Mouse (Mus musculus) liver, postnatal 0 days (tissue): Measurements from ENCODE around the gene Ocrl. TPM values are rescaled to one million over a fixed set of nuclear protein-coding genes. Genes with fewer than 3 reads are reported as not detected.

Experiments used
- ATAC-seq: fragments of 200-750 bp; cut with Nextera tagmentation; 2 replicates; pipeline ENCODE4 v1.8.0; 2017; ENCODE audit warnings: mild to moderate bottlenecking, moderate library complexity
- DNase-seq: peaks from one replicate; pipeline ENCODE4 v3.0.0-alpha.2; 2016
- H3K27ac ChIP-seq: fragments of 300-500 bp; sonication (generic); 2 replicates; pipeline ENCODE4 v1.5.1; 2014; ENCODE audit warnings: antibody characterized with exemption, moderate library complexity, mild to moderate bottlenecking, low read depth
- H3K27me3 ChIP-seq: fragments of 300-500 bp; sonication (generic); 2 replicates; pipeline ENCODE4 v1.6.1; 2014; ENCODE audit warnings: low read length, control low read depth, mixed read lengths; ENCODE audit not compliant: insufficient read depth
- H3K36me3 ChIP-seq: fragments of 300-500 bp; sonication (generic); replicated peaks from 2 replicates; pipeline ENCODE4 v1.6.1; 2014; ENCODE audit warnings: mild to moderate bottlenecking, control low read depth, low read length, moderate library complexity, mixed read lengths; ENCODE audit not compliant: insufficient read depth
- H3K4me1 ChIP-seq: fragments of 300-500 bp; sonication (generic); 2 replicates; pipeline ENCODE4 v1.6.1; 2014; ENCODE audit warnings: antibody characterized with exemption, mild to moderate bottlenecking, control low read depth; ENCODE audit not compliant: insufficient read depth
- H3K4me2 ChIP-seq: fragments of 300-500 bp; sonication (generic); 2 replicates; pipeline ENCODE4 v1.6.1; 2014; ENCODE audit warnings: low read depth, mild to moderate bottlenecking, low read length, moderate library complexity, mixed read lengths
- H3K4me3 ChIP-seq: fragments of 300-500 bp; sonication (generic); 2 replicates; pipeline ENCODE4 v1.5.1; 2014; ENCODE audit warnings: low read depth, low read length
- H3K9ac ChIP-seq: fragments of 300-500 bp; sonication (generic); replicated peaks from 2 replicates; pipeline ENCODE4 v1.6.1; 2014; ENCODE audit warnings: mild to moderate bottlenecking, moderate library complexity
- H3K9me3 ChIP-seq: fragments of 300-500 bp; sonication (generic); 2 replicates; pipeline ENCODE4 v1.6.1; 2016; ENCODE audit warnings: mild to moderate bottlenecking, control low read depth, low read length, mixed read lengths
- CTCF ChIP-seq: sonication (generic); IDR thresholded peaks from 2 replicates; pipeline ENCODE4 v1.5.1; 2016; ENCODE audit warnings: antibody characterized with exemption, low read depth
- EP300 ChIP-seq: IDR thresholded peaks from 2 replicates; pipeline ENCODE4 v1.6.1; 2016; ENCODE audit warnings: antibody characterized with exemption, low read depth, mild to moderate bottlenecking
- WGBS: fragments of 180-500 bp; shearing (Covaris S2); extraction: QIAGEN DNeasy Blood & Tissue Kit; methylation state at CpG from one replicate; pipeline ENCODE4 v1.1.7; 2014; ENCODE audit not compliant: insufficient replicate concordance; 5-methylcytosine and 5-hydroxymethylcytosine counted together
- polyA plus RNA-seq: library from polyadenylated mRNA; unstranded; fragments of >200 nt; fragmentation: Nextera tagmentation; extraction: Ambion mirVana; gene quantifications from 2 replicates; pipeline ENCODE4 v1.2.1, GENCODE M21; 2015

The Ocrl gene
- polyA plus RNA-seq, 1 experiment from 2014 or later = 2.5 TPM

DNA sequence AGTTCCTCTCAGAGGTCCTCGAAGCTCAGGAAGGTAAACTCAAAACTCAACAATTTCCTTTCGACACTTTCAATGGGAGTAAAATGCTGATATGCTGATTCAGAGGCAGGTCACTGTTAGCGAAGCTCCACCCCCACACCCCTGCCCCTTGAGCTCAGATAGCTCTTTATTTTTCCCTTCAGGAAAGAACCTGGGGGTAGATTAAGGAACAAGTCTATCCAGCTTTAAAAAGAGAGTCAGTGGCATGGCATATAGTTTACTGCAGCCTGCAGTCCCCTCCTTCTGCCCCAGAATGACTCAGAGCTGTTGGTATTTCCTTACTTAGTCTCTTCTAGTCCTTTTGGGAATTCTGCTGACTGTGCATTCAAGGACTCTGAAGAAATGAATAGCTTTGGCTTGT, 18.3 kb downstream of the Ocrl start:
- DNase-seq = no peak

DNA sequence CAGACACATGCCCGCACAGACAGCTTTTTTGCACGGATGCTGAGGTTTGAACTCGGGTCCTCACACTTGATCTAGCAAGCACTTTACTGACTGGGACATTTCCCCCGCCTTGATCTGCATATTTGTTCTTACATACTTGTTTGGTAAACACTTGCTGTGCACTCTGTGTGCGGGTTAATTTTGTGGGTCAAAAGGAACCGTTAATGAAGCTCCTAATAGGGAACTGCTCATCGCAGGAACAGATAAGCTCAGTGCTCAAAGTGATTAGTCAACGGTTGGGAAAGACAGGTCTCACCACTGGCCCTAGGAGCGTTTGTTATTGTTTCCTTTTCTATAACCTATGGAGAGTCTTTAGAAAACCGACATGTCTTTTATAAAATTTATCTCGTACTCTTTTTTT, 22.2 kb downstream of the Ocrl start:
- TF ChIP-seq EP300 = no peak
- no peak for TF ChIP-seq CTCF
- Histone ChIP-seq H3K9me3 (no peaks in the 10 kb centered on the region), H3K27me3 (no peaks in the 10 kb centered on the region), H3K27ac (no peak overlapping the region), H3K36me3 (no peaks in the 10 kb centered on the region), H3K4me2 (no peak overlapping the region), H3K4me3 (no peak overlapping the region), H3K4me1 (no peaks in the 10 kb centered on the region), H3K9ac (no peak overlapping the region)
- ATAC-seq (no peak), DNase-seq (no peak)
- 71% methylated on average over 11 of the region's 11 CpGs for WGBS

More for the DNA sequence above, 18.3 kb downstream of the Ocrl start:
- Histone ChIP-seq H3K4me3 (no peak overlapping the region), H3K36me3 (no peaks in the 10 kb centered on the region), H3K9ac (no peak overlapping the region), H3K27me3 (no peaks in the 10 kb centered on the region), H3K9me3 (no peaks in the 10 kb centered on the region), H3K27ac (no peak overlapping the region), H3K4me1 (no peaks in the 10 kb centered on the region), H3K4me2 (no peak overlapping the region)
- ATAC-seq = no peak
- 59% methylated on average over 3 of the region's 3 CpGs for WGBS
- TF ChIP-seq EP300 = no peak
- no peak for TF ChIP-seq CTCF

DNA sequence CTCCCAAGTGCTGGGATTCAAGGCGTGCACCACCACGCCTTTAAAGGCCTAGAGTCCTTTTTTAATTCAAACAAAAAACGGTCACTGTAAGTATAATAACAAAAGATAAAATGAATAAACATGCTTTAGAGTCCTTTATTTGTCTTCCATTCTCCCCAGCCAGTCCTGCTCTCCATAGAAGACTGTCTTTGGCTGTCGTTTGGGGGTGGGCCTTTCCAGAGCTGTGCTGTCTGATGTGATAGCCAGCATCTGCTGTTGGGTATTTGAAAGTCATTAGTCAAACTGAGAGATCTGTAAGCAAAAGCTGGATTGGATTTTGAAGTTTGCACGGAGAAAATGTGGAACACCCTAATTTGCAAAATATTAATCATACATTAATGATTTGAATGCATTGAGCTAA, 24.7 kb downstream of the Ocrl start:
- no peak overlapping the region for H3K27ac ChIP-seq
- H3K9ac ChIP-seq = no peak overlapping the region
- H3K9me3 ChIP-seq = no peaks in the 10 kb centered on the region
- TF ChIP-seq EP300 (no peak), CTCF (no peak)
- DNase-seq = no peak
- no peaks in the 10 kb centered on the region for H3K4me1 ChIP-seq
- H3K27me3 ChIP-seq = no peaks in the 10 kb centered on the region
- ATAC-seq = no peak
- H3K36me3 ChIP-seq = no peaks in the 10 kb centered on the region; the same call in 1 of the 2 replicates
- WGBS = 76% methylated on average over 5 of the region's 5 CpGs
- no peak overlapping the region for H3K4me2 ChIP-seq
- H3K4me3 ChIP-seq = no peak overlapping the region

DNA sequence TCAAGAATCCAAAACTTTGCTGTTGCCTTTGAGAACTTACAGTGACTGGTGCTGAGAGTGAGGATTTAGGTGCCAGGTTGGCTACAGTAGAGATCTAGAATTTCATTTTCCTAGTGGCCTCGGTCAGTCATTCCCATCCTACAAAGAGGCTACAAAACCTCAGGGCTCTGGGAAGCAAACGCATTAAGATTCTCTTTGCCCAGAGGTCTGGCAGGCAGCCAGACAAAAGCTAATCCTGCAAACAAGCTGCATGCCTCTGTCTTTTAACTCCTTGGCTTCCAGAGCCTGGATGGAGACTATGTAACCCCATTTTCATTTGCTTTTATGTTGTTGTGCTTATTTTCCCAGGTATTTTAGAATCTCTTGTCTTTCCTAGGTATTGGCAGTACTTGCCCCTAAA, 25.6 kb downstream of the Ocrl start:
- H3K9ac ChIP-seq = no peak overlapping the region
- no peaks in the 10 kb centered on the region; the same call in 1 of the 2 replicates for H3K36me3 ChIP-seq
- H3K4me2 ChIP-seq = no peak overlapping the region
- no peak overlapping the region for H3K27ac ChIP-seq
- H3K4me3 ChIP-seq = no peak overlapping the region
- 57% methylated on average over 2 of the region's 2 CpGs for WGBS
- TF ChIP-seq EP300 (no peak), CTCF (no peak)
- DNase-seq (peak; percentile 15), ATAC-seq (no peak)
- no peaks in the 10 kb centered on the region for H3K4me1 ChIP-seq
- no peaks in the 10 kb centered on the region for H3K9me3 ChIP-seq
- H3K27me3 ChIP-seq = no peaks in the 10 kb centered on the region

DNA sequence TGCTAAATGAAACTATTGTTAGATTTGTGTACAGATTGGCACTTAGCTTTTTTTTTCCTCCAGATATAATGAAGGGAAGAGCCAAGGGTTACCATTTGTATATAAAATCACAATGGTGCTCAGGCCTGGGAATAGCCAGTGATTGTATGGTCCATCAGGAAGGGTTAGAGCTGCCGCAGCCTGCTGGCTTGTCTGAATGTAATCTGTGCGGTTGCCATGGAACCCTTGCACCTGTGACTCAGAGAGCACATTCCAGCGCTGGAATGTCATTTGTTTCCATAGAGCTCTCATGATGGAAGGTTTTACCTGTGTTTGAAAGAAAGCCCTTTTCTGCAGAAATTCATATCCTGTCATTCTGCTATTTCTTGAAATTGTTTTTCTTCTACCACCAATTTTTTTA, 37.5 kb downstream of the Ocrl start:
- ATAC-seq = no peak
- TF ChIP-seq CTCF (no peak), EP300 (no peak)
- H3K4me2 ChIP-seq = no peak overlapping the region
- no peak for DNase-seq
- H3K9ac ChIP-seq = no peak overlapping the region
- no peaks in the 10 kb centered on the region for H3K27me3 ChIP-seq
- H3K36me3 ChIP-seq = no peaks in the 10 kb centered on the region
- no peaks in the 10 kb centered on the region for H3K4me1 ChIP-seq
- 66% methylated on average over 3 of the region's 3 CpGs for WGBS
- no peak overlapping the region for H3K27ac ChIP-seq
- H3K9me3 ChIP-seq = no peaks in the 10 kb centered on the region
- H3K4me3 ChIP-seq = no peak overlapping the region

DNA sequence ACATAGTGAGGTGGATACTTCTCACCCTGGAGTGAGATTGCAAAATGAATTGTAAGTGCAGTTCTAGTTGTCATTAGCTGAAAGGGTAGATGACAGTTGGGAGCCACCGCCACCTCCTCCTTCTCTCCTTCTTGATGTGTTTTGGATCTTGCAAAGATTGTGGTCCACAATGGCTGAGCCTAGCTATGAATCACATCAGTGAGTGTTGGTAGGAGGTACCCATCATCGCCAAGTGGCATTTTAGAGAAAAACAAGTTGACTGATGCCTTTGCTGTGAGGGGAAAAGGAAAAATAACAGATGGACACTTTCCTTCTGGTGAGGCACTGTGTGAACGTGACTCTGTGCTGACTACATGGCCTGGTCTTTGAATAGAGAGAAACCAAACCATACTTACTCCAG, 50.4 kb downstream of the Ocrl start:
- Histone ChIP-seq H3K9ac (no peak overlapping the region), H3K36me3 (0 out of 2 replicates have a peak, but pooled peaks cover 5% of the 10 kb centered on the region), H3K27ac (no peak overlapping the region), H3K4me3 (no peak overlapping the region), H3K27me3 (no peaks in the 10 kb centered on the region), H3K4me2 (no peak overlapping the region), H3K4me1 (no peaks in the 10 kb centered on the region), H3K9me3 (no peaks in the 10 kb centered on the region)
- no peak for TF ChIP-seq EP300
- TF ChIP-seq CTCF = no peak
- no peak for DNase-seq
- WGBS = 73% methylated on average over 3 of the region's 3 CpGs
- no peak for ATAC-seq

DNA sequence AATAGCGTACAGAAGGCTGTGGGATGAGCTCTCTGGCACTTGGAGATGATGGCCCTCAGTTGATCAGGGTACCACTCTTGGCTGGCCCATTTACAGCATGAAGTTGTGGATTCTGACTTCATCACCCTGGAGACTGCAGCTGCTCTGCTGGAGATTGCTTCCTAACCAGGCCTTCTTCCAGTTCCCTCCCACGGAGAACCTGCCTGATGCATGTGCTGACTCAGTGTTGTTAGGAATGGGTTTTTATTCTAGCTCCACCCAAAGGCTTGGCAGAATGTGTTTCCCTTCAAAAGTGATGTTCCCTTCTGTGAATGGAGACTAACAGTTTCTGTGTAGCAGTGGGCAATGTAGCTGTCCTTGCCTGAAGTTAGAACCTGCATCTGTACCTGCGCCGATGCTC, 58.2 kb downstream of the Ocrl start:
- TF ChIP-seq EP300 (no peak), CTCF (no peak)
- DNase-seq = no peak
- Histone ChIP-seq H3K4me2 (no peak overlapping the region), H3K9me3 (no peaks in the 10 kb centered on the region), H3K4me3 (no peak overlapping the region), H3K27me3 (no peaks in the 10 kb centered on the region), H3K4me1 (no peaks in the 10 kb centered on the region), H3K36me3 (no peaks in the 10 kb centered on the region), H3K9ac (no peak overlapping the region), H3K27ac (no peak overlapping the region)
- WGBS = 87% methylated on average over 4 of the region's 4 CpGs
- no peak for ATAC-seq
